Mouse (Mus musculus): ENCODE results near the gene Zcrb1. TPM values are rescaled to one million over a fixed set of nuclear protein-coding genes. Genes with fewer than 3 reads are reported as not detected.

The Zcrb1 gene
- total and polyA plus RNA-seq, 3 experiments = 49.1 to 146 (median 60.3) TPM

GRCm38 (mm10) chr15:93397269-93397668 lies 865 bp downstream of the Zcrb1 start:
- in situ Hi-C loops (cut with MboI; ENCODE audit: low pct_ligation_motif_present, low pct_unique_long_range_greater_than_20kb, low sequenced_read_pairs) (no loop called here), dilution Hi-C loops (cut with MboI; ENCODE audit: extremely low pct_ligation_motif_present, extremely low pct_unique_long_range_greater_than_20kb, low sequenced_read_pairs) (no loop called here)
- Histone ChIP-seq H3K4me3 (replicated peaks in 1 of 3; ENCODE audit: low read depth in 2 of 3, low read length in 2 of 3, poor library complexity in 1 of 3) (peak overlapping the region; percentile 79 to 98 (median 94)), H3K79me2 (replicated peaks; ENCODE audit: control insufficient read depth, extremely low read depth, insufficient read depth, poor library complexity, severe bottlenecking) (peaks cover 62% of the 10 kb centered on the region), H3K9me3 (replicated peaks; ENCODE audit: low read length) (no peaks in the 10 kb centered on the region), H3K27ac (ENCODE audit: insufficient read depth, low read depth) (no peak overlapping the region), H3K9ac (ENCODE audit: insufficient read depth, low read depth) (peak overlapping the region; percentile 98), H3K36me3 (replicated peaks in 1 of 2; ENCODE audit: control insufficient read depth in 1 of 2, insufficient read depth in 1 of 2, low read length in 1 of 2) (peaks cover 19 to 46% of the 10 kb centered on the region in 2 experiments), H3K4me2 (ENCODE audit: insufficient read depth, low read depth, poor library complexity, severe bottlenecking) (peak overlapping the region; percentile 97), H3K27me3 (replicated peaks) (no peaks in the 10 kb centered on the region), H3K4me1 (ENCODE audit: control insufficient read depth in 1 of 2, insufficient read depth in 2 of 2) (peaks cover 0 to 40% of the 10 kb centered on the region in 2 experiments; a peak in 2 of 4 replicates)
- TF ChIP-seq MEF2A (IDR thresholded peaks at IDR 0.05; ENCODE audit: borderline replicate concordance, low read depth, low read length) (no peak), MAX (IDR thresholded peaks at IDR 0.05; ENCODE audit: low read length) (no peak), USF2 (conservative IDR thresholded peaks at IDR 0.05; ENCODE audit: low read depth, low read length) (no peak), HCFC1 (IDR thresholded peaks at IDR 0.05; ENCODE audit: low read depth, low read length) (no peak), ZNF384 (IDR thresholded peaks at IDR 0.05; ENCODE audit: low read depth, low read length) (no peak)
- DNase-seq (ENCODE audit: extremely low read depth) = no peak

- H3K27me3 ChIP-seq (replicated peaks) = no peaks in the 10 kb centered on the region
- H3K36me3 ChIP-seq (replicated peaks in 1 of 2; ENCODE audit: control insufficient read depth in 1 of 2, insufficient read depth in 1 of 2, low read length in 1 of 2) = peaks cover under 1 to 5% of the 10 kb centered on the region in 2 experiments
- H3K79me2 ChIP-seq (replicated peaks; ENCODE audit: control insufficient read depth, extremely low read depth, insufficient read depth, poor library complexity, severe bottlenecking) = no peaks in the 10 kb centered on the region
- dilution Hi-C loops (cut with MboI; ENCODE audit: extremely low pct_ligation_motif_present, extremely low pct_unique_long_range_greater_than_20kb, low sequenced_read_pairs) (no loop called here), in situ Hi-C loops (cut with MboI; ENCODE audit: low pct_ligation_motif_present, low pct_unique_long_range_greater_than_20kb, low sequenced_read_pairs) (no loop called here)
- H3K9ac ChIP-seq (ENCODE audit: insufficient read depth, low read depth) = no peak overlapping the region
- H3K27ac ChIP-seq (ENCODE audit: insufficient read depth, low read depth) = no peak overlapping the region
- no peak for DNase-seq (ENCODE audit: extremely low read depth)
- H3K4me2 ChIP-seq (ENCODE audit: insufficient read depth, low read depth, poor library complexity, severe bottlenecking) = no peak overlapping the region
- no peak overlapping the region for H3K4me3 ChIP-seq (replicated peaks in 1 of 3; ENCODE audit: low read depth in 2 of 3, low read length in 2 of 3, poor library complexity in 1 of 3)
- H3K4me1 ChIP-seq (ENCODE audit: control insufficient read depth in 1 of 2, insufficient read depth in 2 of 2) = peaks cover 0 to 6% of the 10 kb centered on the region in 2 experiments; a peak in 1 of 4 replicates
- H3K9me3 ChIP-seq (replicated peaks; ENCODE audit: low read length) = no peaks in the 10 kb centered on the region
- no peak for TF ChIP-seq ELF1 (IDR thresholded peaks at IDR 0.05; ENCODE audit: low read depth, low read length)
- no peak for TF ChIP-seq CHD1 (IDR thresholded peaks at IDR 0.05; ENCODE audit: low read depth, low read length)
- TF ChIP-seq ZKSCAN1 (IDR thresholded peaks at IDR 0.05; ENCODE audit: borderline replicate concordance, low read depth, low read length) = no peak
- no peak for TF ChIP-seq KAT2A (IDR thresholded peaks at IDR 0.05; ENCODE audit: insufficient replicate concordance, low read length)
- TF ChIP-seq POLR2A (IDR thresholded peaks at IDR 0.05; ENCODE audit: low read depth, low read length) = no peak
- no peak for TF ChIP-seq EP300 (IDR thresholded peaks at IDR 0.05; ENCODE audit: low read length)
Measured at GRCm38 (mm10) chr15:93381337-93381736, 16.8 kb downstream of the Zcrb1 start.

GRCm38 (mm10) chr15:93379177-93379576 lies 19.0 kb downstream of the Zcrb1 start:
- Histone ChIP-seq H3K4me2 (ENCODE audit: insufficient read depth, low read depth, poor library complexity, severe bottlenecking) (no peak overlapping the region), H3K9me3 (replicated peaks; ENCODE audit: low read length) (no peaks in the 10 kb centered on the region), H3K9ac (ENCODE audit: insufficient read depth, low read depth) (no peak overlapping the region), H3K4me1 (ENCODE audit: control insufficient read depth in 1 of 2, insufficient read depth in 2 of 2) (peaks cover 0 to 6% of the 10 kb centered on the region in 2 experiments; a peak in 1 of 4 replicates), H3K27me3 (replicated peaks) (no peaks in the 10 kb centered on the region), H3K36me3 (replicated peaks in 1 of 2; ENCODE audit: control insufficient read depth in 1 of 2, insufficient read depth in 1 of 2, low read length in 1 of 2) (no peaks in the 10 kb centered on the region), H3K79me2 (replicated peaks; ENCODE audit: control insufficient read depth, extremely low read depth, insufficient read depth, poor library complexity, severe bottlenecking) (no peaks in the 10 kb centered on the region), H3K27ac (ENCODE audit: insufficient read depth, low read depth) (no peak overlapping the region), H3K4me3 (replicated peaks in 1 of 3; ENCODE audit: low read depth in 2 of 3, low read length in 2 of 3, poor library complexity in 1 of 3) (no peak overlapping the region)
- in situ Hi-C loops (cut with MboI; ENCODE audit: low pct_ligation_motif_present, low pct_unique_long_range_greater_than_20kb, low sequenced_read_pairs) (loop anchor here (10.0 kb wide), 1 partner anchor 56 kb away; no protein-coding TSS in a partner anchor), dilution Hi-C loops (cut with MboI; ENCODE audit: extremely low pct_ligation_motif_present, extremely low pct_unique_long_range_greater_than_20kb, low sequenced_read_pairs) (no loop called here)
- TF ChIP-seq SMC3 (IDR thresholded peaks at IDR 0.05; ENCODE audit: low read depth, low read length) = peak; percentile 9; the same call in 1 of the 2 replicates
- TF ChIP-seq MAX (IDR thresholded peaks at IDR 0.05; ENCODE audit: low read length) = 0 out of 2 replicates have a peak, but pooled peaks have one; percentile 41
- TF ChIP-seq RAD21 (IDR thresholded peaks at IDR 0.05; ENCODE audit: low read depth, low read length) = peak; percentile 6
- no peak for TF ChIP-seq CHD1 (IDR thresholded peaks at IDR 0.05; ENCODE audit: low read depth, low read length)
- peak; percentile 16 to 52; a peak in 2 of 4 replicates for TF ChIP-seq CTCF (conservative IDR thresholded peaks at IDR 0.05 in 1 of 2, IDR thresholded peaks at IDR 0.05 in 1 of 2; ENCODE audit: low read depth in 2 of 2, low read length in 2 of 2)
- no peak for TF ChIP-seq EP300 (IDR thresholded peaks at IDR 0.05; ENCODE audit: low read length)
- no peak for TF ChIP-seq E2F4 (IDR thresholded peaks at IDR 0.05; ENCODE audit: insufficient replicate concordance, low read depth, low read length)
- TF ChIP-seq ELF1 (IDR thresholded peaks at IDR 0.05; ENCODE audit: low read depth, low read length) = no peak
- TF ChIP-seq JUND (conservative IDR thresholded peaks at IDR 0.05; ENCODE audit: low read depth, low read length) = peak; percentile 40; the same call in 1 of the 2 replicates
- DNase-seq (ENCODE audit: extremely low read depth) = no peak

Measured in CH12.LX (cell line).